Mouse (Mus musculus): ENCODE results near the gene Sik2. TPM values are rescaled to one million over a fixed set of nuclear protein-coding genes. Genes with fewer than 3 reads are reported as not detected.

The Sik2 gene
- polyA plus RNA-seq, 1 experiment from 2014 or later: 10.1 TPM

DNA sequence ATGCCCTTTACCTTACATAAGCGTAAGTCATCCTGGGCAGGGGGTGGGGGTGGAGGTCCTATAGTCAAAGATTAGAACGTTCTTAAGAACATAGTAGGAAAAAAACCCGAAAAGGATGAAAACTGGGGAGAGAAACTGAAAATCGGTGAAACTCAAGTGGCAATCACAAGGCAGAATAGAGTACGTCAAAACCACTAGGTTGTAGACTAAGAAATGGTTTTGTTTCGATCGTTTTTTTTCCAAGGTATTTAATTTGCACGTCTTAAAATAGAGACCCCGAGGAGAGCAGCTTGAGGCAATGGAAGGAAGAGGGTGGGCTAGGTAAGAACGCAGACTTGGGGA lies 1.2 kb downstream of the Sik2 start:
- ATAC-seq (ENCODE audit: low FRiP score, low TSS enrichment) (no peak), DNase-seq (ENCODE audit: low spot score) (no peak)
- Histone ChIP-seq H3K27me3 (ENCODE audit: control insufficient read depth, insufficient read depth, low read length) (no peaks in the 10 kb centered on the region), H3K9me3 (ENCODE audit: control insufficient read depth, low read length) (no peaks in the 10 kb centered on the region), H3K27ac (replicated peaks) (no peak overlapping the region; the same call in 1 of the 2 replicates), H3K36me3 (ENCODE audit: control insufficient read depth, insufficient read depth, low read length) (no peaks in the 10 kb centered on the region), H3K4me2 (replicated peaks; ENCODE audit: low read depth) (peak overlapping the region; percentile 84), H3K4me1 (replicated peaks; ENCODE audit: control insufficient read depth, insufficient read depth) (no peaks in the 10 kb centered on the region), H3K4me3 (ENCODE audit: low read depth, low read length) (peak overlapping the region; percentile 92), H3K9ac (ENCODE audit: low read length) (peak overlapping the region; percentile 89)
- no peak for TF ChIP-seq EP300 (optimal IDR thresholded peaks at IDR 0.05)
- TF ChIP-seq CTCF (IDR thresholded peaks at IDR 0.05; ENCODE audit: low read depth): no peak
- WGBS: 12% methylated on average over 10 of the region's 10 CpGs

DNA sequence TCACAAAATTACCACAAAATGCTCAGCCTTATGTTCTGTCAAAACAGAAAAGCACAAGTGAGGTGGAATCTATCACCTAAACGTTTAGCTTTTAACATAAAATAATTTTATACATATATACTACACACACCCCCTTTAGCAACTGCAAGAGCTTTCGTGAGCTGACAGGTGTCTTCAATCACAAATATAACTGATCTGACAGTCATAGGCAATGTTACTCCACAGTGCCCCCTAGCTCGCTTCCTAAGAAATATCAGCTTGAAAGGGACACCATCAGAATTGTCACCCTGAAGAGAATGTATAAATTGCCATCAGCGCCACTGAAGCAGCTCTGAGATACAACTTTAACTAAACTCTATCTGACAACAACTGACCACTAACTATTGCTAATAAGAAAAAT lies 2.0 kb downstream of the Sik2 start:
- Histone ChIP-seq H3K27ac (replicated peaks) (no peak overlapping the region), H3K4me1 (replicated peaks; ENCODE audit: control insufficient read depth, insufficient read depth) (no peaks in the 10 kb centered on the region), H3K4me3 (ENCODE audit: low read depth, low read length) (no peak overlapping the region), H3K4me2 (replicated peaks; ENCODE audit: low read depth) (no peak overlapping the region; the same call in 1 of the 2 replicates), H3K27me3 (ENCODE audit: control insufficient read depth, insufficient read depth, low read length) (no peaks in the 10 kb centered on the region), H3K9ac (ENCODE audit: low read length) (no peak overlapping the region), H3K36me3 (ENCODE audit: control insufficient read depth, insufficient read depth, low read length) (no peaks in the 10 kb centered on the region), H3K9me3 (ENCODE audit: control insufficient read depth, low read length) (no peaks in the 10 kb centered on the region)
- TF ChIP-seq CTCF (IDR thresholded peaks at IDR 0.05; ENCODE audit: low read depth) (peak; percentile 83), EP300 (optimal IDR thresholded peaks at IDR 0.05) (no peak)
- ATAC-seq (ENCODE audit: low FRiP score, low TSS enrichment): no peak
- 12% methylated on average over 4 of the region's 4 CpGs for WGBS
- peak; percentile 75 for DNase-seq (ENCODE audit: low spot score)

DNA sequence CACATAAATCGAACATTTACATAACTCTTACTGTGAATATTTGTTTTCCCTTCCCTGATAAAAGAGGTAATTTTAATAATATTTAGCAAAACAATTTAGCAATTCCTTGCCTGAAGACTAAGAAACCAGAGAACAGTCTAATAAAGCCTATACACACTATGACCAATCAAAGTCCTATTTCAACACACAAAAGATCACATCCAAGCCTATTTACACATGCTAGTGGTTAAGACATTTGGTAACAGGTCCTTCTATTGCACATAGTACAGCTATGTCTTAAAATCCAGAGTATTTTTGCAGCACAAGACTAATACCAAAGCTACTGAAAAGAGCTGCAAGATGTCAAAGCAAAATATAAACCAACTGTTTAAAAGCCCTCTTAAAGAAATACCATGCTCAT lies 4.8 kb downstream of the Sik2 start:
- no peaks in the 10 kb centered on the region for H3K9me3 ChIP-seq (ENCODE audit: control insufficient read depth, low read length)
- 68% methylated on average over 1 of the region's 1 CpGs for WGBS
- no peak for TF ChIP-seq EP300 (optimal IDR thresholded peaks at IDR 0.05)
- no peak for TF ChIP-seq CTCF (IDR thresholded peaks at IDR 0.05; ENCODE audit: low read depth)
- DNase-seq (ENCODE audit: low spot score) (no peak), ATAC-seq (ENCODE audit: low FRiP score, low TSS enrichment) (no peak)
- H3K27ac ChIP-seq (replicated peaks): no peak overlapping the region
- no peak overlapping the region for H3K9ac ChIP-seq (ENCODE audit: low read length)
- H3K36me3 ChIP-seq (ENCODE audit: control insufficient read depth, insufficient read depth, low read length): no peaks in the 10 kb centered on the region
- no peaks in the 10 kb centered on the region for H3K4me1 ChIP-seq (replicated peaks; ENCODE audit: control insufficient read depth, insufficient read depth)
- no peaks in the 10 kb centered on the region for H3K27me3 ChIP-seq (ENCODE audit: control insufficient read depth, insufficient read depth, low read length)
- no peak overlapping the region for H3K4me3 ChIP-seq (ENCODE audit: low read depth, low read length)
- no peak overlapping the region for H3K4me2 ChIP-seq (replicated peaks; ENCODE audit: low read depth)

DNA sequence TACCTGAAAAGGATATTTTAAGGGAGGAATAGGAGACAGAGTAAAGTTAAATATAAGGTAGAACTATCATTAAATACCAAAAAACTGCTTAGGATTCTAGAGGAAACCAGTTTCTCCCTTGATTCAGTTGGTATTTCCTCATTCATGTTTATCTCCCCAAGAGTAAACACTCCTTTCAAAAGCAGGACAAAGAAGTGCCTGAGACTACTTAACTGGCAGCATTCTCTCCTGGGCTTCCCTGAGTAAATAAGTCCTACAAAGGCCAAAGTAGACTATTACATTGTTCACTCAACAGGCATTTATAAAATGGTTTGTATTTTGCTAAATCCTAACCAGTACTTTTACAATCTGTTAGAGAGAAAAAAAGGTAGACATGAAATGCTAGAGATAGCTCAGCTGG lies 22.2 kb downstream of the Sik2 start:
- no peak for DNase-seq (ENCODE audit: low spot score)
- Histone ChIP-seq H3K27ac (replicated peaks) (no peak overlapping the region), H3K9ac (ENCODE audit: low read length) (no peak overlapping the region), H3K4me1 (replicated peaks; ENCODE audit: control insufficient read depth, insufficient read depth) (no peaks in the 10 kb centered on the region), H3K4me2 (replicated peaks; ENCODE audit: low read depth) (no peak overlapping the region), H3K36me3 (ENCODE audit: control insufficient read depth, insufficient read depth, low read length) (no peaks in the 10 kb centered on the region), H3K4me3 (ENCODE audit: low read depth, low read length) (no peak overlapping the region), H3K27me3 (ENCODE audit: control insufficient read depth, insufficient read depth, low read length) (no peaks in the 10 kb centered on the region), H3K9me3 (ENCODE audit: control insufficient read depth, low read length) (no peaks in the 10 kb centered on the region)
- ATAC-seq (ENCODE audit: low FRiP score, low TSS enrichment): peak; percentile 56; the same call in 1 of the 2 replicates
- no peak for TF ChIP-seq EP300 (optimal IDR thresholded peaks at IDR 0.05)
- TF ChIP-seq CTCF (IDR thresholded peaks at IDR 0.05; ENCODE audit: low read depth): no peak

DNA sequence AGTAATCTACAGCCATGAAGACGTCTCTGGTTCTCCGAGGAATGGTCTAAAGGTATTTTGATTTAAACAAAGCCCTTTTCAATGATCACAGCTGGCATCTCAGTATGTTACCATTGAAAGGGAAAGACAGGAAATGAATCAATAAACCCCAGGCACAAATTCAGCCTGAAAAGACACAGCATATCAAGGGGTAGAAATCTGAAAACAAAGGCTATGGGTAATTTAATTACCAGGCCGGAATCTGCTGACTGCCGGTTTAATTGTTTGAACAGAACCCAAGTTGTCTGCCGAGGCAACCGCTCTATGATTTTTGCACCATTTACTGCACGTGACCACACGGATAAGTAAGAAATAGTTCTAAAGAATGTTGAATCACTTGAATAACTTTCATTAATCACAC lies 22.8 kb downstream of the Sik2 start:
- 32% methylated on average over 8 of the region's 8 CpGs for whole genome bisulfite sequencing
- Histone ChIP-seq H3K4me1 (replicated peaks; ENCODE audit: control insufficient read depth, insufficient read depth) (no peaks in the 10 kb centered on the region), H3K27ac (replicated peaks) (no peak overlapping the region), H3K36me3 (ENCODE audit: control insufficient read depth, insufficient read depth, low read length) (no peaks in the 10 kb centered on the region), H3K4me2 (replicated peaks; ENCODE audit: low read depth) (no peak overlapping the region), H3K9ac (ENCODE audit: low read length) (no peak overlapping the region), H3K9me3 (ENCODE audit: control insufficient read depth, low read length) (no peaks in the 10 kb centered on the region), H3K4me3 (ENCODE audit: low read depth, low read length) (no peak overlapping the region), H3K27me3 (ENCODE audit: control insufficient read depth, insufficient read depth, low read length) (no peaks in the 10 kb centered on the region)
- TF ChIP-seq CTCF (IDR thresholded peaks at IDR 0.05; ENCODE audit: low read depth) (no peak), EP300 (optimal IDR thresholded peaks at IDR 0.05) (no peak)
- ATAC-seq (ENCODE audit: low FRiP score, low TSS enrichment): no peak
- DNase-seq (ENCODE audit: low spot score): no peak

DNA sequence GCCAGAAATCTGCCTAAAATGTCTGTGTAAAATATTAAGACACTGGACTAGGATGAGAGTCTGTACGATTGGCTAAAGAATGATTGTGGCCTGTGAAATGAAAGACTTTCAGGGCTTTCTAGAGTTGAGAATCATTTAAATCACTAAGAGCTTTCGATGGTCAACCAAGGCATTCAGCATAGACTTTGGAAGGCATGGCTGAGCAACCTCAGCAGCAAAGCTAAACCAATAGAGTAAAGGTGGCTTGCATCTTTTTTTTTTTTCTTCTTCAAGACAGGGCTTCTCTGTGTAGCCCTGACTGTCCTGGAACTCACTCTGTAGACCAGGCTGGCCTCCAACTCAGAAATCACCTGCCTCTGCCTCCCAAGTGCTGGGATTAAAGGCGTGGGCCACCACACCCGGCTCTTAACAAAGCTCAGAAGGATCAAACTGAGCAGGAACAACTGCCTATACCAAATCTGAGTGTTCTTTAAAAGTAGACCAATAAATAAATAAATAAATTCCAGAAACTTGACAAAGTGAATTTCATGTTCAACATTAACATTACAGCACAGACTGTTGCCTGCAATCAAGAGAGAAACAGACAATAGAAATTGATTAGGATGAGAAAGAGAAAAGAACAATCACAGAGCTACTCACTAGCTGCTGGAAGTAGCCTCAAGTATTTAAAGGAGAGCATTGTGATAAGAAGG lies 27.2 kb downstream of the Sik2 start:
- 90% methylated on average over 4 of the region's 4 CpGs for WGBS
- no peak overlapping the region for H3K27ac ChIP-seq (replicated peaks)
- ATAC-seq (ENCODE audit: low FRiP score, low TSS enrichment) (no peak), DNase-seq (ENCODE audit: low spot score) (no peak)
- no peak for TF ChIP-seq CTCF (IDR thresholded peaks at IDR 0.05; ENCODE audit: low read depth)
- TF ChIP-seq EP300 (optimal IDR thresholded peaks at IDR 0.05): no peak
- H3K4me1 ChIP-seq (replicated peaks; ENCODE audit: control insufficient read depth, insufficient read depth): no peaks in the 10 kb centered on the region
- H3K9ac ChIP-seq (ENCODE audit: low read length): no peak overlapping the region
- H3K9me3 ChIP-seq (ENCODE audit: control insufficient read depth, low read length): no peaks in the 10 kb centered on the region
- no peak overlapping the region for H3K4me2 ChIP-seq (replicated peaks; ENCODE audit: low read depth)
- no peak overlapping the region for H3K4me3 ChIP-seq (ENCODE audit: low read depth, low read length)
- H3K36me3 ChIP-seq (ENCODE audit: control insufficient read depth, insufficient read depth, low read length): no peaks in the 10 kb centered on the region
- H3K27me3 ChIP-seq (ENCODE audit: control insufficient read depth, insufficient read depth, low read length): no peaks in the 10 kb centered on the region

All from stomach, postnatal 0 days (tissue).